Mouse (Mus musculus) ES-Bruce4 (cell line): ENCODE data around the gene Ccnjl.

Experiments used
- CTCF ChIP-seq: IDR thresholded peaks from one replicate; pipeline ENCODE4 v1.8.1; 2011; ENCODE audit warnings: low read depth, low read length
- EP300 ChIP-seq: IDR thresholded peaks from 2 replicates; pipeline ENCODE4 v1.6.1; 2011; ENCODE audit warnings: low read depth, low read length; ENCODE audit not compliant: insufficient read depth

DNA sequence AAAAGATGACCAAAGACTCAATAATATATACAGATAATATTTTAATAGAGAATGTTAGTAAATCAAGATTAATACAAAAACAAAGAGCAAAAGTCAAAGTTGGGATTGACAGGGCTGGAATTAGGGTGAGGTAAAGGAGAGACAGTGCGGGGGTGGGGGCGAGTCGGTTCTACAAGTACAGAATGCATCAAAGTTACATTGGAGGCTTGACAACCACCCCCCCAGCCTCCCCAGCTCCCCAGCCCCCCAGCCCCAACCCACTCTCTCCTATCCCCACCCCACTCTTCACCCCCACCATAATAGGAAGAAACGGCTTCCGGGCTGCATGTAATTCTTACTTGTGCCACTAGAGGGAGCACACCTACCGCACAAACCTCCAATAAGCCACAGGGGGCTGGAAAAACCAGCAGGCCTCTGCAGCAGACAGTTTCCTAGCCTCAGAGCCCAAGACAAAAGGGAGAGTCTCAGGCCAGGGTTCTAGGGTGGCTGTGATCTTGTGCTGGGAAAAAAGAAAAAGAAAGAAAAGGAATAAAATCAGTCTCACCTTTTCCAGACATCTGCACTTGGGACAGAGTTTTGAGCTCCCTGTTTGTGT, 34.7 kb upstream of the Ccnjl start:
- TF ChIP-seq EP300 (no peak), CTCF (peak; percentile 77)
